Mouse (Mus musculus) retina, embryonic 14.5 days (tissue): ENCODE data around the gene Tex13c2.

ENCODE experiments used
- DNase-seq: peaks from one replicate; pipeline ENCODE4 v3.0.0-alpha.2; 2015; ENCODE audit warnings: low spot score

The Tex13c2 gene

DNA sequence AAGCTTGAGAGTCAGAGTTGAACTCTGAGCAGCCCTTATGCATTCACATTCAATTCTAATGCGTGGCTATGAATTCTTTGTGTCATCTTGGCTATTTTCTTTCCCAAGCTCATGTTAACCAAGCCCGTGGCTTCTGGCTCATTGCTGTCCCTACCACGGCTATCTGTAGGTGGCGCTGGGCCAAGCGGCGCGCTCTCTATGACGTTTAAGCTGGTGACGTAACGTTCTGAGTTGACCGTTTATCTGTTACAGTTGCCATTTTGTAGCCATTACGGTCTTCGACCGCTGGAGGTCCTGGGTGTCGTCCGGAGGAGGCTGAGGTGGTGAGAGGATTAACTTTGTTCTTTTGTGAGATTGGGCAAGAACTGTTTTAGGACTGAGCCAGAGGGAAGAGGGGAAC, at the start of gene Tex13c2:
TSS of gene Tex13c2 (plus strand) at position 246 of the 400 bp plus-strand sequence.
- DNase-seq: no peak

- no peak for DNase-seq
Measured at GRCm38 (mm10) chrX:42450305-42450704, 39.2 kb upstream of the Tex13c2 start.

- no peak for DNase-seq
Measured at GRCm38 (mm10) chrX:42453001-42453400, 36.5 kb upstream of the Tex13c2 start.

- no peak for DNase-seq
Measured at GRCm38 (mm10) chrX:42454533-42454932, 35.0 kb upstream of the Tex13c2 start.

DNA sequence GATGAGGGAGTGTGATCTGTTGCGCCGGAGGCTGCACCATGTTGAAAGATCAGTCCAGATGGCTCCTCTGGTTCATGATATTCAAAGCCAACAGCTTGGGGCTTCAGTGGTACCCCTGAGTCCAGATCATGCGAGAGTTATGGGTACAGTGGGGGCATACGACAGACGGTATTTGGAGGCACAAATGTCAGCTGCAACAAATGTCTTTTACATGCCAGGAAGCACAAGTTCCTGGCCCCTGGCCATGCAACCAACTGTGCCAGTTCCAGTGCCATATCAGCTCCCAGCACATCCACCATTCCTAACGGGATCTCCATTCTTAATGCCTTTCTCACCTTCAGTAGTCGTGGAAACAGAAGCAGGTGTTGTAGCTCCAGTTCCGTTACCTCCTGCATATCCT, 845 bp downstream of the Tex13c2 start:
- no peak for DNase-seq

DNA sequence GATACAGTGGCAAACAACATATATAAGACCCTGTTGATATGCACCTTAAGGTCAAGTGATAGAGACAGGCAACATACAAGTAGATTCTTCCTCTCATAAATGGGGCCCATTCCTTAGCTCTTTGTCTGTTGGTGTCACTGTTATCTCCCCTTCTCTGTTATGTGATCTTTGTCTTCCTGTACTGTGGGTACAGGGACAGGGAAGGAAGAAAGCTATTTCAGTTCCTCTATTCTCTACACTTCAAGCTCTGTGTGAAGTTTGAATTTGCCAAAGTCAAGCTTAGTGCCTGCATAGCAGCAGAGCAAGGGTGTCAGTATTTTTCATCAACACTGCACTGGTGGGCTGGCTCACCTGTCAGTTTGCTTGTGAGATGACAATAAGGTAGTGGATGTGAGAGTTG, 11.0 kb downstream of the Tex13c2 start:
- DNase-seq: no peak

DNA sequence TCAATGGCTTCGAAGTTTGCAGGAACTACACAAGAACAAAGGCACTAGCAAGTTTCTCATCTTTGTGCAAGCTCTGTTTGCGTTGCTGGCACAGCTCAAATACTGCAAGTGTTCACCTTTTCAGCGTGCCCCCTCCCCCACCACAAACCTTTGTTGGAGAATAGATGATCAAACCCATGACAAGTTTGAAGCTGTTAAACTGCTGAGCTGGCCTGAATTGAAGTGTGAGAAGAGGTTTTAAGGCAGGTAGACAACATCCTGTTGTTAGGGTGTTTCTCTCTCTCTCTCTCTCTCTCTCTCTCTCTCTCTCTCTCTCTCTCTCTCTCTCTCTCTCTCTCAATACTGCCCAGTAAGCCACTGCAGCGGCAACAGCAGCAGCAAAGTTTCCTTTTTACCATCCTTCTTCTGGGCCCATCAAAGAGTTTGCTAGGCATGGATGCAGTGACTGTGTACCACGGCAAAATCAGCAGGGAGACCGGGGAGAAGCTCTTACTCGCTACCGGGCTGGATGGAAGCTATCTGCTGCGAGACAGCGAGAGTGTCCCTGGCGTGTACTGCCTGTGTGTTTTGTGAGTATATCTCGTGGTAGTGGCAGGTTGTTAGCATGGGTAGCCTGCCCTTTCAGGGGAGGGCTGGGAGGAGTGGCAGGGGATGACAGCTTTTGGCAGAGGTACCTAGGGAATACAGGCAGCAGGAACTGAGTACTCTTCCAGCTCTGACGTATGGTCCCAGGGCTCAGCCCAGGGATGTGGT, 13.0 kb downstream of the Tex13c2 start, which contains the start of gene Sh2d1a:
TSS of gene Sh2d1a (plus strand) at position 163 of the 753 bp plus-strand sequence.
- no peak for DNase-seq

GRCm38 (mm10) chrX:42511105-42511504, 21.6 kb downstream of the Tex13c2 start:
- DNase-seq: no peak

- DNase-seq: no peak
Measured at GRCm38 (mm10) chrX:42512567-42512966, 23.1 kb downstream of the Tex13c2 start.

GRCm38 (mm10) chrX:42522868-42523267, 33.4 kb downstream of the Tex13c2 start:
- DNase-seq: no peak

DNA sequence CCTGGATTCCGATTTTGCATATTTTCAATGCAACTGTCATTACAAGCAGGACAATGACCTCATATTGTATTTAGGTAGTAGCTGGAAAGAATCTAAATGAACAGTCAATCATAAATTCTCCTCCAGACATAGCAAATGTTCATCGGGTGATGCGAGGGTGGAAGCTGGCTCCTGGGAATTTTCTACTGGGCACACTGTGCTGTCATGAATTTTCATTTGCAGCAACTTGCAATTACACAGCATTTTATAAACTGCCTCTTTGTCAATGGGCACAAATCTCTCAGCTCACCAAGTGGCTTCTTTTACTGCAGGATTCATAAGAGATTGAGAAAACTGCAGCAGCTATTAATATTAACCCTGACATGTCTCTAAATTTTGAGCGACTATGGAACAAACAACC, 41.2 kb downstream of the Tex13c2 start:
- DNase-seq: peak; percentile 14

GRCm38 (mm10) chrX:42540030-42540755, 50.7 kb downstream of the Tex13c2 start:
- peak; percentile 23 for DNase-seq

DNA sequence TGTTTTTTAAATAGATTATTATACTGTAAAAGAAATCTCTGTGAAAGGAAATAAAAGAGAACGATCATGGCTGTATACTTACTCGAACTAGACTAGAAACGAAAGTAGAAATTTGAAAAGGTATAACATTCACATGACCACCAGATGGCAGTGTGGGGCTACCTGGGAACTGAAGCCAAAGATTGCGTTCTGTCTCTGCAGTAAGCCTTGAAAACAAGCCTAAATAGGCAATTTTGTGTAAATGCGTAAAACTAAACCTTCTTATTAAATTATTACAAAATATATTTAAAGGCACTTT, 51.2 kb downstream of the Tex13c2 start:
- DNase-seq: peak; percentile 86
